Mouse (Mus musculus) bone marrow macrophage, adult 2 months (primary cell): Measurements from ENCODE around the gene Kcna4.

Experiments used
- CTCF ChIP-seq: IDR thresholded peaks from 2 replicates; pipeline ENCODE4 v1.5.1; 2012; ENCODE audit warnings: low read depth, mild to moderate bottlenecking, low read length, moderate library complexity
- POLR2A ChIP-seq: IDR thresholded peaks from 2 replicates; pipeline ENCODE4 v1.6.1; 2012; ENCODE audit warnings: mild to moderate bottlenecking, low read depth, low read length, borderline replicate concordance

DNA sequence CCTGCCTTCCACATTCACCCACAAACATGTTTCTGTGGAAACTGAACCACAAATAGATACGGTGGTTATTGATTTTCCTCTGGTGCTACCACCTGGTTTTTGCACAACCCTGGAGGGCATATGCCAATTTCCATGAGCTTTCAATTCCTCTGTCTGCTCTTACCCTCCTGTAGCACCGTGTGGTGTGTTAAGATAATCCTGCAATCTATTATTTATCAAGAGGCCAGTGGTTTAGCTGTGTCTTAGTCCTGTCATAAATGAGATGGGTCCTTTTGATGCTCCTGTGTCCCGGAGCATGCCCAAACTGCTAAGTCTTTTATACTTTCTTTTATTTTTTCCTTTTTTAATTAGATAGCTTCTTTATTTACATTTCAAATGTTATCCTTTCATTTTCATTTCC lies 20.4 kb upstream of the Kcna4 start:
- no peak for TF ChIP-seq CTCF
- no peak for TF ChIP-seq POLR2A
